Mouse (Mus musculus) ES-E14 (cell line): ENCODE measurements around the gene Ampd3. TPM values are rescaled to one million over a fixed set of nuclear protein-coding genes. Genes with fewer than 3 reads are reported as not detected.

Source experiments
- DNase-seq: peaks from one replicate; pipeline ENCODE4 v3.0.0-alpha.2; 2013; ENCODE audit warnings: low read depth, low spot score
- H3K27ac ChIP-seq: 2 replicates; pipeline ENCODE4 v1.5.1; 2012; ENCODE audit warnings: low read depth, mild to moderate bottlenecking, low read length, moderate library complexity, mixed read lengths; ENCODE audit not compliant: poor library complexity, insufficient read depth, severe bottlenecking
- H3K36me3 ChIP-seq: 2 replicates; pipeline ENCODE4 v1.6.1; 2012; ENCODE audit warnings: mild to moderate bottlenecking, low read length, moderate library complexity, mixed read lengths; ENCODE audit not compliant: control insufficient read depth, poor library complexity, insufficient read depth, severe bottlenecking
- H3K4me1 ChIP-seq, 2 experiments: fragments of 150-350 bp in 1 of 2; sonication (generic) in 1 of 2; 2 replicates each; pipeline ENCODE4 v1.6.1; 2012; ENCODE audit warnings: low read length in 2 of 2, mild to moderate bottlenecking in 1 of 2, mixed read lengths in 1 of 2; ENCODE audit not compliant: control insufficient read depth in 2 of 2, insufficient read depth in 2 of 2, poor library complexity in 1 of 2
- H3K4me3 ChIP-seq, 2 experiments: fragments of 150-350 bp in 1 of 2; sonication (generic) in 1 of 2; 2 replicates each; pipeline ENCODE4 v1.5.1; 2012; ENCODE audit warnings: low read length in 2 of 2, low read depth in 1 of 2, mild to moderate bottlenecking in 1 of 2, mixed read lengths in 1 of 2; ENCODE audit not compliant: insufficient read depth in 1 of 2, poor library complexity in 1 of 2, severe bottlenecking in 1 of 2
- H3K9ac ChIP-seq: 2 replicates; pipeline ENCODE4 v1.6.1; 2012; ENCODE audit warnings: low read depth, mild to moderate bottlenecking, low read length, mixed read lengths; ENCODE audit not compliant: poor library complexity, insufficient read depth, severe bottlenecking
- H3K9me3 ChIP-seq: fragments of 150-350 bp; sonication (generic); 2 replicates; pipeline ENCODE4 v1.6.1; 2012; ENCODE audit warnings: low read depth, mild to moderate bottlenecking, low read length; ENCODE audit not compliant: control insufficient read depth, insufficient read depth
- CHD2 ChIP-seq: IDR thresholded peaks from 2 replicates; pipeline ENCODE4 v1.6.1; 2014; ENCODE audit warnings: mild to moderate bottlenecking, low read depth, low read length, inconsistent platforms
- HCFC1 ChIP-seq: IDR thresholded peaks from 2 replicates; pipeline ENCODE4 v1.6.1; 2012; ENCODE audit warnings: low read length, inconsistent platforms, borderline replicate concordance; ENCODE audit not compliant: insufficient read depth
- MAFK ChIP-seq: IDR thresholded peaks from 2 replicates; pipeline ENCODE4 v1.6.1; 2014; ENCODE audit warnings: mild to moderate bottlenecking, low read depth, low read length, inconsistent platforms; ENCODE audit not compliant: insufficient read depth
- ZC3H11A ChIP-seq: IDR thresholded peaks from 2 replicates; pipeline ENCODE4 v1.6.1; 2012; ENCODE audit warnings: low read depth, mild to moderate bottlenecking, inconsistent platforms, low read length, borderline replicate concordance
- ZNF384 ChIP-seq: IDR thresholded peaks from 2 replicates; pipeline ENCODE4 v1.6.1; 2012; ENCODE audit warnings: low read depth, low read length, inconsistent platforms
- in situ Hi-C, 2 experiments: fragments of 600-800 bp; cut with MboI; formaldehyde crosslinking; loops; one replicate each; pipeline ENCODE4 v1.15.1; 2025; ENCODE audit warnings: low sequenced_read_pairs in 2 of 2, inconsistent platforms in 1 of 2; ENCODE audit not compliant: unreplicated experiment in 2 of 2
- total RNA-seq: library from RNA; depleted of rRNA; stranded (reverse); fragments of 300-350 nt; gene quantifications from 2 replicates; pipeline ENCODE4 v1.2.3, GENCODE M21; 2012

Ampd3 gene
- total RNA-seq, 1 experiment = 2.4 TPM

GRCm38 (mm10) chr7:110809585-110810557 lies 41.9 kb downstream of the Ampd3 start:
- TF ChIP-seq CHD2 = no peak
- no peak for TF ChIP-seq ZNF384
- no peak for TF ChIP-seq MAFK
- TF ChIP-seq ZC3H11A = no peak
- TF ChIP-seq HCFC1 = no peak

GRCm38 (mm10) chr7:110810995-110811394 lies 43.0 kb downstream of the Ampd3 start:
- no peak for DNase-seq
- H3K9ac ChIP-seq = no peak overlapping the region
- H3K4me3 ChIP-seq = no peak overlapping the region
- in situ Hi-C loops = loop anchor here in 1 of 2 experiments (10.0 kb wide), 1 partner anchor 204 kb away; no protein-coding TSS in a partner anchor
- no peak for TF ChIP-seq MAFK
- TF ChIP-seq ZC3H11A = no peak
- TF ChIP-seq ZNF384 = no peak
- no peak for TF ChIP-seq HCFC1
- no peak for TF ChIP-seq CHD2
- H3K27ac ChIP-seq = no peak overlapping the region
- peaks cover 0 to 2% of the 10 kb centered on the region in 2 experiments; a peak in 1 of 4 replicates for H3K4me1 ChIP-seq
- H3K9me3 ChIP-seq = no peaks in the 10 kb centered on the region
- peaks cover 2% of the 10 kb centered on the region; the same call in 1 of the 2 replicates for H3K36me3 ChIP-seq

More at GRCm38 (mm10) chr7:110809585-110810557, 41.9 kb downstream of the Ampd3 start:
- DNase-seq = no peak
- Histone ChIP-seq H3K4me3 (no peak overlapping the region), H3K9ac (no peak overlapping the region), H3K36me3 (no peaks in the 10 kb centered on the region; the same call in 1 of the 2 replicates), H3K4me1 (peaks cover 0 to 2% of the 10 kb centered on the region in 2 experiments; a peak in 1 of 4 replicates), H3K9me3 (no peaks in the 10 kb centered on the region), H3K27ac (no peak overlapping the region)
- in situ Hi-C loops = loop anchor here in 1 of 2 experiments (10.0 kb wide), 1 partner anchor 205 kb away; no protein-coding TSS in a partner anchor

DNA sequence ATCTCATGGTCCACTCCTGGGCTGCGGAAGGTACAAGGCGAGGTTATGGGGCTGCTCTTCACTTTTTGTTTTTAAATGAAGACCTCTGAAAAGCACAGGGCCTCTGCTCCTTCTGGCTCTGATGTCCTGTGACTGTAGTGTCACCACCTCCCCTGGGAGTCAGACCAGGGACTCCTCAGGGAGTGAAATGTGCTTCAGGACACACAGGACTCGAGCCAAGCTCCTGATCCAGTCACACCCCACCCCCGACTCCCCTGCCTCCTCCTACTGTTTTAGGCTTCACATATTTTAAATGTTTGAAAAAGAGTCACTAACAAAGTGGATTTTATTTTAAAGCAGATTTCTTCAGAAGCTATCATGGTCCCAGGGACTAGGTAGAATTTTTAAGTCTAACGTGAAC lies 43.5 kb downstream of the Ampd3 start:
- H3K4me3 ChIP-seq = no peak overlapping the region
- H3K9me3 ChIP-seq = no peaks in the 10 kb centered on the region
- peaks cover 2% of the 10 kb centered on the region; the same call in 1 of the 2 replicates for H3K36me3 ChIP-seq
- peaks cover 0 to 2% of the 10 kb centered on the region in 2 experiments; a peak in 1 of 4 replicates for H3K4me1 ChIP-seq
- H3K9ac ChIP-seq = no peak overlapping the region
- in situ Hi-C loops = loop anchor here in 1 of 2 experiments (10.0 kb wide), 1 partner anchor 203 kb away; no protein-coding TSS in a partner anchor
- no peak for TF ChIP-seq ZC3H11A
- TF ChIP-seq HCFC1 = no peak
- TF ChIP-seq CHD2 = no peak
- no peak for TF ChIP-seq MAFK
- no peak for TF ChIP-seq ZNF384
- H3K27ac ChIP-seq = no peak overlapping the region
- no peak for DNase-seq

- H3K9me3 ChIP-seq = no peaks in the 10 kb centered on the region
- H3K27ac ChIP-seq = no peak overlapping the region
- H3K4me1 ChIP-seq = peaks cover 0 to 2% of the 10 kb centered on the region in 2 experiments; a peak in 1 of 4 replicates
- TF ChIP-seq ZC3H11A (no peak), HCFC1 (no peak), ZNF384 (no peak), CHD2 (no peak), MAFK (no peak)
- no peak for DNase-seq
- in situ Hi-C loops = loop anchor here in 1 of 2 experiments (10.0 kb wide), 1 partner anchor 201 kb away; no protein-coding TSS in a partner anchor
- H3K36me3 ChIP-seq = peaks cover 5% of the 10 kb centered on the region; the same call in 1 of the 2 replicates
- H3K4me3 ChIP-seq = no peak overlapping the region
- H3K9ac ChIP-seq = no peak overlapping the region
These were observed 46.0 kb downstream of the Ampd3 start for GRCm38 (mm10) chr7:110813983-110814382.
